Mouse (Mus musculus) kidney, adult 2 months (tissue): Measurements from ENCODE around the gene Tmco3.

Experiments used
- CTCF ChIP-seq: fragments of 200-500 bp; conservative IDR thresholded peaks from 2 replicates; pipeline ENCODE4 v1.5.1; 2011; ENCODE audit warnings: low read depth, mild to moderate bottlenecking, control low read depth, low read length, moderate library complexity, mixed read lengths; ENCODE audit not compliant: insufficient read depth, insufficient read length
- POLR2A ChIP-seq: fragments of 200-500 bp; IDR thresholded peaks from one replicate; pipeline ENCODE4 v1.6.1; 2011; ENCODE audit warnings: low read depth, low read length, control low read depth

- TF ChIP-seq CTCF (no peak), POLR2A (peak; percentile 71)
Observed at GRCm38 (mm10) chr8:13287304-13287691, 692 bp upstream of the Tmco3 start.
